Mouse (Mus musculus): ENCODE measurements at regions not wholly inside any gene's neighbourhood (a gene's known extent, or its start where the extent isn't known, plus 50 kb on each side); places are given as distances from the start of the nearest gene placed in this dataset.

GRCm38 (mm10) chr8:97477098-97477457, 1588.7 kb upstream of the Got2 start:
- WGBS = 57% methylated on average over 2 of the region's 2 CpGs
- Histone ChIP-seq H3K36me3 (ENCODE audit: control insufficient read depth, insufficient read depth, low read length) (no peaks in the 10 kb centered on the region), H3K4me1 (ENCODE audit: control insufficient read depth, insufficient read depth, low read length) (peaks cover 6% of the 10 kb centered on the region; the same call in 1 of the 2 replicates), H3K4me2 (ENCODE audit: low read length) (no peak overlapping the region), H3K27me3 (ENCODE audit: control insufficient read depth, insufficient read depth, low read depth, low read length) (no peaks in the 10 kb centered on the region), H3K27ac (ENCODE audit: low read length) (no peak overlapping the region), H3K9me3 (replicated peaks; ENCODE audit: control insufficient read depth, low read length, poor library complexity, severe bottlenecking) (no peaks in the 10 kb centered on the region), H3K4me3 (ENCODE audit: low read depth, low read length) (no peak overlapping the region), H3K9ac (ENCODE audit: low read depth, low read length) (no peak overlapping the region)
- ATAC-seq = no peak

- H3K9me3 ChIP-seq (replicated peaks; ENCODE audit: control insufficient read depth, low read length, poor library complexity, severe bottlenecking) = no peaks in the 10 kb centered on the region
- H3K4me3 ChIP-seq (ENCODE audit: low read depth, low read length) = no peak overlapping the region
- 0 out of 2 replicates have a peak overlapping the region, but pooled peaks have one; percentile 5 for H3K27ac ChIP-seq (ENCODE audit: low read length)
- WGBS = 37% methylated on average over 7 of the region's 7 CpGs
- H3K9ac ChIP-seq (ENCODE audit: low read depth, low read length) = no peak overlapping the region
- no peaks in the 10 kb centered on the region for H3K36me3 ChIP-seq (ENCODE audit: control insufficient read depth, insufficient read depth, low read length)
- ATAC-seq = no peak
- H3K27me3 ChIP-seq (ENCODE audit: control insufficient read depth, insufficient read depth, low read depth, low read length) = no peaks in the 10 kb centered on the region
- H3K4me2 ChIP-seq (ENCODE audit: low read length) = no peak overlapping the region
- peaks cover 6% of the 10 kb centered on the region; the same call in 1 of the 2 replicates for H3K4me1 ChIP-seq (ENCODE audit: control insufficient read depth, insufficient read depth, low read length)
Measured at GRCm38 (mm10) chr8:97476430-97477097, 1588.2 kb upstream of the Got2 start.

GRCm38 (mm10) chr8:97473326-97473725, 1585.0 kb upstream of the Got2 start:
- Histone ChIP-seq H3K27me3 (ENCODE audit: control insufficient read depth, insufficient read depth, low read depth, low read length) (no peaks in the 10 kb centered on the region), H3K27ac (ENCODE audit: low read length) (no peak overlapping the region), H3K4me1 (ENCODE audit: control insufficient read depth, insufficient read depth, low read length) (peaks cover 6% of the 10 kb centered on the region; the same call in 1 of the 2 replicates), H3K4me3 (ENCODE audit: low read depth, low read length) (no peak overlapping the region), H3K9ac (ENCODE audit: low read depth, low read length) (no peak overlapping the region), H3K36me3 (ENCODE audit: control insufficient read depth, insufficient read depth, low read length) (no peaks in the 10 kb centered on the region), H3K4me2 (ENCODE audit: low read length) (no peak overlapping the region), H3K9me3 (replicated peaks; ENCODE audit: control insufficient read depth, low read length, poor library complexity, severe bottlenecking) (no peaks in the 10 kb centered on the region)
- ATAC-seq = no peak
- 74% methylated on average over 3 of the region's 3 CpGs for WGBS

- Histone ChIP-seq H3K4me2 (ENCODE audit: low read length) (no peak overlapping the region), H3K27ac (ENCODE audit: low read length) (no peak overlapping the region), H3K9me3 (replicated peaks; ENCODE audit: control insufficient read depth, low read length, poor library complexity, severe bottlenecking) (no peaks in the 10 kb centered on the region), H3K4me3 (ENCODE audit: low read depth, low read length) (no peak overlapping the region), H3K4me1 (ENCODE audit: control insufficient read depth, insufficient read depth, low read length) (no peaks in the 10 kb centered on the region), H3K27me3 (ENCODE audit: control insufficient read depth, insufficient read depth, low read depth, low read length) (no peaks in the 10 kb centered on the region), H3K9ac (ENCODE audit: low read depth, low read length) (no peak overlapping the region), H3K36me3 (ENCODE audit: control insufficient read depth, insufficient read depth, low read length) (no peaks in the 10 kb centered on the region)
- no peak for ATAC-seq
Measured at GRCm38 (mm10) chr8:97461478-97461877, 1573.1 kb upstream of the Got2 start.

GRCm38 (mm10) chr8:97447696-97448095, 1559.3 kb upstream of the Got2 start:
- no peaks in the 10 kb centered on the region for H3K36me3 ChIP-seq (ENCODE audit: control insufficient read depth, insufficient read depth, low read length)
- no peak overlapping the region for H3K9ac ChIP-seq (ENCODE audit: low read depth, low read length)
- H3K4me2 ChIP-seq (ENCODE audit: low read length) = no peak overlapping the region
- no peaks in the 10 kb centered on the region for H3K9me3 ChIP-seq (replicated peaks; ENCODE audit: control insufficient read depth, low read length, poor library complexity, severe bottlenecking)
- H3K27me3 ChIP-seq (ENCODE audit: control insufficient read depth, insufficient read depth, low read depth, low read length) = no peaks in the 10 kb centered on the region
- H3K4me1 ChIP-seq (ENCODE audit: control insufficient read depth, insufficient read depth, low read length) = no peaks in the 10 kb centered on the region
- no peak overlapping the region for H3K27ac ChIP-seq (ENCODE audit: low read length)
- 88% methylated on average over 8 of the region's 8 CpGs for WGBS
- ATAC-seq = no peak
- no peak overlapping the region for H3K4me3 ChIP-seq (ENCODE audit: low read depth, low read length)

GRCm38 (mm10) chr8:97441483-97441882, 1553.1 kb upstream of the Got2 start:
- Histone ChIP-seq H3K36me3 (ENCODE audit: control insufficient read depth, insufficient read depth, low read length) (no peaks in the 10 kb centered on the region), H3K4me2 (ENCODE audit: low read length) (no peak overlapping the region), H3K27ac (ENCODE audit: low read length) (no peak overlapping the region), H3K9ac (ENCODE audit: low read depth, low read length) (no peak overlapping the region), H3K9me3 (replicated peaks; ENCODE audit: control insufficient read depth, low read length, poor library complexity, severe bottlenecking) (no peaks in the 10 kb centered on the region), H3K27me3 (ENCODE audit: control insufficient read depth, insufficient read depth, low read depth, low read length) (no peaks in the 10 kb centered on the region), H3K4me3 (ENCODE audit: low read depth, low read length) (no peak overlapping the region), H3K4me1 (ENCODE audit: control insufficient read depth, insufficient read depth, low read length) (no peaks in the 10 kb centered on the region)
- WGBS = 54% methylated on average over 1 of the region's 1 CpGs
- ATAC-seq = no peak

- Histone ChIP-seq H3K4me2 (ENCODE audit: low read length) (no peak overlapping the region), H3K27ac (ENCODE audit: low read length) (no peak overlapping the region), H3K9ac (ENCODE audit: low read depth, low read length) (no peak overlapping the region), H3K4me1 (ENCODE audit: control insufficient read depth, insufficient read depth, low read length) (no peaks in the 10 kb centered on the region), H3K27me3 (ENCODE audit: control insufficient read depth, insufficient read depth, low read depth, low read length) (no peaks in the 10 kb centered on the region), H3K36me3 (ENCODE audit: control insufficient read depth, insufficient read depth, low read length) (no peaks in the 10 kb centered on the region), H3K4me3 (ENCODE audit: low read depth, low read length) (no peak overlapping the region), H3K9me3 (replicated peaks; ENCODE audit: control insufficient read depth, low read length, poor library complexity, severe bottlenecking) (no peaks in the 10 kb centered on the region)
- WGBS = 90% methylated on average over 5 of the region's 5 CpGs
- ATAC-seq = no peak
Measured at GRCm38 (mm10) chr8:97433584-97433983, 1545.2 kb upstream of the Got2 start.

GRCm38 (mm10) chr8:97431467-97431866, 1543.1 kb upstream of the Got2 start:
- Histone ChIP-seq H3K4me3 (ENCODE audit: low read depth, low read length) (no peak overlapping the region), H3K9ac (ENCODE audit: low read depth, low read length) (no peak overlapping the region), H3K36me3 (ENCODE audit: control insufficient read depth, insufficient read depth, low read length) (no peaks in the 10 kb centered on the region), H3K27me3 (ENCODE audit: control insufficient read depth, insufficient read depth, low read depth, low read length) (no peaks in the 10 kb centered on the region), H3K4me2 (ENCODE audit: low read length) (no peak overlapping the region), H3K4me1 (ENCODE audit: control insufficient read depth, insufficient read depth, low read length) (no peaks in the 10 kb centered on the region), H3K27ac (ENCODE audit: low read length) (no peak overlapping the region), H3K9me3 (replicated peaks; ENCODE audit: control insufficient read depth, low read length, poor library complexity, severe bottlenecking) (no peaks in the 10 kb centered on the region)
- no peak for ATAC-seq
- 88% methylated on average over 4 of the region's 4 CpGs for whole genome bisulfite sequencing

GRCm38 (mm10) chr8:97422331-97422730, 1534.0 kb upstream of the Got2 start:
- Histone ChIP-seq H3K27me3 (ENCODE audit: control insufficient read depth, insufficient read depth, low read depth, low read length) (no peaks in the 10 kb centered on the region), H3K36me3 (ENCODE audit: control insufficient read depth, insufficient read depth, low read length) (no peaks in the 10 kb centered on the region), H3K4me3 (ENCODE audit: low read depth, low read length) (no peak overlapping the region), H3K9ac (ENCODE audit: low read depth, low read length) (no peak overlapping the region), H3K4me1 (ENCODE audit: control insufficient read depth, insufficient read depth, low read length) (no peaks in the 10 kb centered on the region), H3K27ac (ENCODE audit: low read length) (no peak overlapping the region), H3K4me2 (ENCODE audit: low read length) (no peak overlapping the region), H3K9me3 (replicated peaks; ENCODE audit: control insufficient read depth, low read length, poor library complexity, severe bottlenecking) (no peaks in the 10 kb centered on the region)
- WGBS = 100% methylated on average over 1 of the region's 1 CpGs
- no peak for ATAC-seq

Measured in midbrain, embryonic 16.5 days (tissue).